Mouse (Mus musculus) hindbrain, embryonic 16.5 days (tissue): ENCODE results near the gene Kcna10. TPM values are rescaled to one million over a fixed set of nuclear protein-coding genes. Genes with fewer than 3 reads are reported as not detected.

Experiments used
- polyA plus RNA-seq: library from polyadenylated mRNA; unstranded; fragments of >200 nt; fragmentation: Nextera tagmentation; extraction: Ambion mirVana; gene quantifications from 2 replicates; pipeline ENCODE4 v1.2.1, GENCODE M21; 2015

Gene Kcna10
- polyA plus RNA-seq, 1 experiment from 2014 or later = not detected

Other genes starting within 250 kb of the Kcna10 start
- 10.3 and 11.3 TPM in 2 replicates for gene Kcna3, start 146.9 kb upstream of the Kcna10 start, polyA plus RNA-seq
- gene Kcna2, start 81.9 kb upstream of the Kcna10 start, polyA plus RNA-seq = 1.9 and 2.6 TPM in 2 replicates
- 0.12 and 0.13 TPM in 2 replicates for gene Cym, start 38.7 kb downstream of the Kcna10 start, polyA plus RNA-seq
- not detected in 2 replicates for gene A630076J17Rik, start 47.6 kb downstream of the Kcna10 start, polyA plus RNA-seq
- 0.17 and 0.19 TPM in 2 replicates for gene Prok1, start 56.7 kb downstream of the Kcna10 start, polyA plus RNA-seq
- gene Lamtor5, start 95.8 kb downstream of the Kcna10 start, polyA plus RNA-seq = 180 and 182 TPM in 2 replicates
- 3.0 and 3.1 TPM in 2 replicates for gene Slc16a4, start 108.2 kb downstream of the Kcna10 start, polyA plus RNA-seq
- 5.3 and 6.5 TPM in 2 replicates for gene Rbm15, start 150.6 kb downstream of the Kcna10 start, polyA plus RNA-seq